Mouse (Mus musculus) gonadal fat pad, adult 2 months (tissue): ENCODE measurements at regions not wholly inside any gene's neighbourhood (a gene's known extent, or its start where the extent isn't known, plus 50 kb on each side); places are given as distances from the start of the nearest gene placed in this dataset.

Experiments used
- DNase-seq: peaks from one replicate; pipeline ENCODE4 v3.0.0-alpha.2; 2012; ENCODE audit warnings: low read depth

DNA sequence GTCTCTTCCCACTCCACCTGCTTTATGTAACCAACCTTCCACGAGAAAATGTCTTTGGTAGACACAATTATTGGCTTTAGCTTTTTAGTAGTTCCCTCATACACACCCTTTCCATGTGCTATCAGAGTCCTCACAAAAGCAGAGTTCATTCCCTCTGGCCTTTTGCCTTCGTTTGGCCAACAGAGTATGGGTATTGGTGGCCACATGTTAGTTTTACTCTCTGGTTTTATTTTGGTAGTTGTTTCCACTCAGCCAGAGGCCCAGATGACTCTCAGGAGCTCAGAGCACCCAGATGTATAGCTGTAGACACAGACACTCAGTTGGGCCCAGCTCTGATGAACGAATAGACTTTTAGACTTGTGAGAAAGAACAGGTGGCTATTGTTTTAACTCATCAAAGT lies 286.4 kb downstream of the Pten start:
- no peak for DNase-seq

DNA sequence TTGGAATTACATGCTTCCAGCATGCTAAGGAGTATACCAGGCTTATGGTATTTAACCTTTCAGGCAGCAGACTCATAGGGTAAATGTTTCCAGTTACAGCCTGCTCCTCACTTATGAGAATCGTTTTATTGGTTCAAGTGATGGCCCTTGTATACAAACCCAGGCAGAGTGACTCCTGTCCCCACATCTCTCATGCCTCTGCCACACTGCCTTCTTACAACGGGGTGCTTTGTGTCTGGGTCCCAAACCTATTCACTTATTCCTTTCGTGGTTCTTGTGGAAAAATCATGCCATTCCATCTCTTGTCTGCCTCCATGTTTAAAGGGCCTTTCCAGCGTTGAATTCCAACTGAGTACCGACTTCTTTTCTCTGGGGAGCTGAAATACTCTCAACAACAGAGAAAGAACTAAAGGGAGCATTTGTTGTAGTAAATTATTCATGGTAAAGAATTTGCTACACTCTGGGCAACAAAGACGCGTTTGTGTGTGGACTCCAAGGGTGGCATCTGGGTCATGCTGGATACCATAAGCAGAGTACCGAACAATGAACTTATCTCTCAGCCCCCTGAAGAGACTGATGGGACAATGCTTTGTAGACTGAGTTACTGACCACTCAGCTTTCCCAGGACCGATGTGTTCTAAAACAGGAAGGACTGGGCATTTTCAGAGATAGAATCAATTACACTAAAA lies 291.6 kb downstream of the Pten start:
- DNase-seq: no peak

DNA sequence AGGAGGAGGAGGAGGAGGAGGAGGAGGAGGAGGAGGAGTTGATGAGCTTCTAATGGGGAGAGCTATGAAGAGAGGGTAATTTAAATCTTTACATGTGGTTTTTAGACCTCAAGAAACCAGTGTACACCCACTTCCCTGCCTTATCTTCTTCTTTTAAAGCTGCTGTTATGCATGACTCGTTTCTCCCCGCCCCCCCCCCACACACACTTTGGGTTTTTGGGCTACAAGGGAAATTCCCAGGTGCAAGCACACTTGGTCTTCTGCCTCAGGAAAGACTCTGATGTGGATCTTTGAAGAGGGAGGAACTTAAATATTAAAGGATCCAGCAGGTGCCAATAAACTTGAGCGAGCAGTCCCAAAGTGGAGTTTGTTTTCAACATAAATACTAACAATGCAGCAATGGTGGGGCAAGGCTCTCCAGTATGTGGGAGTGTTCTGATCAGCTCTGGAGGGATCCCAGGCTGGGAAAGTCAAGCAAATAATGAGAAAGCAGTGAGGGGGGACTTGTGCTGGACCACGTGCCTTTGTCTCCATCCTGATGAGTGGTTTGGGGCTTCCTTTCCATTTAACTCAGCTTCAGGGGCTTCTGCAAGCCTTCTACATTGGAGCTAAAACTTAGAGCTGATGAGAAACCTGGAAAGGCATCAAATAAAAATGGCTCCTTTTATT lies 296.0 kb downstream of the Pten start:
- no peak for DNase-seq

DNA sequence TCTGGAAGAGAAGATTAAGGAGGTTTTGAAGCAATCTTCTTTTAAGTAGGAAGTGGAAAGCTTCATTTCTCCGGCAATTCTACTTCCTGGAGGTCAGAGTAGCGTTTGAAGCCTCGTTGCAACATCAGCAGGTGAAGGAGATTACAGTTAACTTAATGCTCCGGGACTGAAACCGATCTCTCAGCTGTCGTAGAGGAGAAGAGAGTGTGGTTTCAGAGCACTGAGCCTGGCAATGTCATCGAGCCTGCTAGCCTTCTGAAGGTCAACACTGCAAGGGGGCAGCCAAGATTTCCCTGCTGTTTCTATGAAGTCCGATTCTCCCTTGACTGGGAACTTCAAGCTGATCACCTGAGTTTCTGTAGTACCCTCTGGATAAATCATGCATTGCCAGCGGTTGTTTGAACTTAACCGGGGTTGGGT lies 299.1 kb downstream of the Pten start:
- DNase-seq: no peak

DNA sequence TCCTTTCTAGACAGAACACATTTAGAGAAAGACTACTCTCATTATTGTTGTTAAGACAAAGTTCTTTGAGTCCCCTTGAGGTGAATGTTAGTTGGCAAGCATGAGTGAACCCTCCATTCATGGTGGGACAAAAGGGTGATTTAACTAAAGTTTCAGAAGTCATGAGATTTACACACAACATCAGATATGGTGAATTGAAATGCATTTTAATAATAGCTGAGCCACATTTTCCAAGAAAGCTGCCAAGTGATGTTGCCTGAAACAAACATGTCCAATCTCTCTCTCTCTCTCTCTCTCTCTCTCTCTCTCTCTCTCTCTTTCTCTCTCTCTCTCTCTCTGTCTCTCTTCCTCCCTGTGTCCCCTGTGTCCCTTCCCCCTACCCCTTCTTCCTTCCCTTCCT lies 303.7 kb downstream of the Pten start:
- no peak for DNase-seq

DNA sequence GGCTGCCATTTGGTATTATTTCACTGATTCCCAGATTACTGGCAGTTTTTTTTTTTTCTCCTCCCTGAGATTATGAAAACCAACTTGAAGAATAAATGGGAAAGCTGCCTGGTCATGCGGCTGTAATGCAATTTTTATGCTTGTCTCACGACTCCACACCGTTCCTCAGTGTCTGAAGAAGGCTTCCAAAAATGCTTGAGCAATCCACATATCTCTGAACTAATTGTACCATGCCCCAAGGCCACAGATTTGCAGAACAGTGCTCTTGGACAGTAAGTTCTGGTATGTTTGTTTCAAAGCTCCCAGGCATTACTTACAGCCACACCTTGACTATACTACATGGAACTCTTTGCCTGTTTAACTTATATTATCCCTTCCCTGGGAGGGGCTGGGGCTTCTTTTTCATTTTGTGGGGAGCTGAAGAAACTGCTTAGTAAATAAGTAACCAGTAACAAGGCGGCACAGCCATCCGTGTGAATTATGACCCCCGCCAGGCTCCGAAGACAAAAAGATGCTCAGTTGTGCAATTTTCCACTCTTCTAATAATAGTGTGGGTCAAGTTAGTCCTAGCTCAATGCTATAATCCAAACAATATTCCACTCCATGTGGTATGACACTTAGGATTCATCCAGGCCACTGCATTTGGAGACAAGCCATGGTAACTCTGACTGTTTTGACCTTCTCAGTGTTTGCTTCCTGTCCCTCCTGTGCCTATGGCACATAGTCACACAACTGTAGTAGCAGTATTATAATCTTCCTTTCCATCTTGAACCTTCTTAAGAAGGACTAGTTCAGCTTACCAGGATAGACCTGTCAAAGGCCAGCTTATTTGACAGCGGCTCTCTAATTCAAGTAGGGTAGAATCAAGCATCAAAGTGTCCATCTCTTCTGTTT lies 305.1 kb downstream of the Pten start:
- peak; percentile 63 for DNase-seq

DNA sequence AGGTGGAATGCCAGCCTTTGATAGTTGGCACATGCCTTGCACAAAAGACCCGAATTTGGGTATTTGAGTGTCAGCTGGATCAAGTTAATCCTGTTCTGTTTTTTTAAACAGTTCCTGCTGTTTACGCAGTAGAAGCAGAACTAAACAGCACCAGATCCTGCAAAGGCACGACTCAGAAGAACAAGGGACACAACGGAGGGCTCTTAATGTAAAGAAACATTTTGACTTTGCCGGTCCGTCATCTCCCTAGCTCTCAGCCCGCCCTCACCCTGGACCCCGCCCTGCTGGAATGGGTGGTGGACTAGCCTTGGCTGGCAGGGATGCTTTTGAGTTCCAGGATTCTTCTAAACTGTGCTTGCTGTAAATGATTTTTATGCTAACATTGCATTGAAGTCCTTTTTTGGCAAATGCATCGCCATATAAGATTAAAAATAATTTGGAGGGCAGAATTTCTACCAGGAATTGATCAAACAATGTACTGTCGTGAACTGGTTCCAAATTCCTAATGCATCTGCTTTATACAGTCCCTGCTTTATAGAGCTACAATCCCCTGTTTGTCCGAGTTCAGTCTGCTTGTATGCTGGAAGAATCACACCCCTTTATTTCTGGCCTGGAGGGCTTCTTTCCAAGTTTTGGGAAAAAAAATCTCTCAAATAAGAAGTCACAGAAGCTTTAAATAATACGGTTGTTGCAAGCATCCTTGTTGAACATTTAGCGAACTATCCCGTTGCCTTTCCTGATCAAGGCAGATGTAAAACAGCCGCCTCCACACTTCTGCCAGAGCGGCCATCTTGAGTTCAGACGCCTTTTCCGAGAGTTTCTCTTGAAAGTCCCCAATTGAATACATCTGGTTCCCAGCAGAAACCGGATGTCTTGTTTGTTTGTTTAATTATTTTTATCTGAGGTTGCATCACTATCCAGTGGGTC lies 308.2 kb downstream of the Pten start:
- DNase-seq: no peak

DNA sequence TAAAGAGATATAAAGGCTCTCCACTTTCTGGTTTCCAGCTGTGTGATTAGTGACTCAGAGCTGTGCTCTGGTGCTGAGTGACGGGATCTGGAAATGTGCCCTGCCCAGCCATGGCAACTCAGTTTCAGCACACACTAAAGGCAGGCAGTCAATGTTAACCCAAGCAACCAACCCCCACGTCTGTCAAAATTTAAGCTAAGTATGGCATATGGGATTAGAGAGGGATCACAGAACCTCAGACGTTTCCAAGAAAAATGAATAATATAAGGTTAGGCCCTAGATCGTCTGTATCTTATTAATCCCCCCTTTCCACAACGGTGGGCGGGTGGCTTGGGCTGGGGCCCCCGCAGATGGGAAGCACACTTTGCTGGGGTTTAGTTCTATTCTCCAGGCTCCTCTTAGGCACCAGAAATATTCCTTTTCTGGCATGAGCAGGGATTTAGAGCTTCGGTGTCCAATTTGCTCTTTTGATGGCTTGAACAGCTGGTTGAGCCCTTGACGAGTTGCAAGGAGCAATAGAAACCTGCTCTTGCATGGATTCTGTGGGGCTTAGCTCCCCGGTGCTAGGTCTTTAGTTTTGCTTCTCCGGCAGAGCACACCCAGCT lies 311.2 kb downstream of the Pten start:
- no peak for DNase-seq

DNA sequence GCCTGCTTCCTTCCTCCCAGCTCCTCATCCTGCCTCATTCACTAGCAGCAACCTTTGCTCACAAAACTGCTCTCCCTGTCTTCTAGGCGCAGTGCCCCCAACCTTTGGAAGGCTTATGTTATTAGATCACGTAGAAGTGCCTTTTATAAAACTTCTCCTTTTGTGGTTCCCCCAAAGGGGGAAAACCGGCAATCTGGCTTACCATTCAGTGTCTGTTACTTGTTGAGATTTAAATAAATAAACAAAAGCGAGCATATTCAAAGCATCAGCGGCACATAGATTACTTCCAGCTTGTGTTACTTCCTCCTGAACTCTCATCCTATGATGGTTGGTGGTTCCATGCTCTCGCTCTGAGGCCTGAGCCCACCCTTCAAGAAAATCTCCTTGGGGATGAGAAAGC lies 312.5 kb downstream of the Pten start:
- DNase-seq: no peak

DNA sequence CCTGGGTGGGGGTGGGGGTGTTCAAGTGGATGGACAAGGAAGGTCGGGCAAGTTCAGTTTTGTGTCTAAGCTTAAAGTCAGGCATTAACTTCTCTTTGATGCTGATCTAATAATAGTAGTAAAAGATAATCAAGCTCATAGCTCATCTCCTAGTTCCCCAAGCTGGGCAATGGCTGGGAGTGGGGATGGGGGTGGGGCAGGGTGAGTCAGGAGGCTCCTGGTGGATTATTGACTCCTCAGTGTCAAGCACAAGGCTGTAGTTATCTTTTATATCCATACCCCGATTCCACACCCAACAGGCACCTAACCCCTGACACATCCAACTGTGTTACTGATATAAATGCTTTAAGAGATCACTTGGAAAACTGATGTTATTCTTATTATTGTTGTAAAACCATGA lies 315.0 kb downstream of the Pten start:
- no peak for DNase-seq

DNA sequence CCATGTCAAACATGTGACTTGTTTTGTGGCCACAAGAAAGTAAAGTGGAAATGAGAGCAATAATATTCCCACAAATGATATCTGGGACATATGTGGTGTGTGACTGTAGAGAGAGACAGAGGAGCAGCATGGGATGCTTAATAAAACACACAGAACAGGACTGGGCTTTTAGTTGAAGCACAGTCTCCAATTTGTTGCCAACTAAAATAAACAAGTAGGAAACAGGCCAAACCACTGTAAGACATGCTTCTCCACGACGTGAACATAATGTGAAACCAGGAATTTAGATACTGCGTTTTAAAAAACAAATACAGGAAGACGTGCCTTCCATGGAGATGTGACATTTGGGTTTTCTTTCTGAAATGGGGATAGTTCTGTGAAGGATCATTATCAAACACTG lies 317.2 kb downstream of the Rnls start:
- no peak for DNase-seq

DNA sequence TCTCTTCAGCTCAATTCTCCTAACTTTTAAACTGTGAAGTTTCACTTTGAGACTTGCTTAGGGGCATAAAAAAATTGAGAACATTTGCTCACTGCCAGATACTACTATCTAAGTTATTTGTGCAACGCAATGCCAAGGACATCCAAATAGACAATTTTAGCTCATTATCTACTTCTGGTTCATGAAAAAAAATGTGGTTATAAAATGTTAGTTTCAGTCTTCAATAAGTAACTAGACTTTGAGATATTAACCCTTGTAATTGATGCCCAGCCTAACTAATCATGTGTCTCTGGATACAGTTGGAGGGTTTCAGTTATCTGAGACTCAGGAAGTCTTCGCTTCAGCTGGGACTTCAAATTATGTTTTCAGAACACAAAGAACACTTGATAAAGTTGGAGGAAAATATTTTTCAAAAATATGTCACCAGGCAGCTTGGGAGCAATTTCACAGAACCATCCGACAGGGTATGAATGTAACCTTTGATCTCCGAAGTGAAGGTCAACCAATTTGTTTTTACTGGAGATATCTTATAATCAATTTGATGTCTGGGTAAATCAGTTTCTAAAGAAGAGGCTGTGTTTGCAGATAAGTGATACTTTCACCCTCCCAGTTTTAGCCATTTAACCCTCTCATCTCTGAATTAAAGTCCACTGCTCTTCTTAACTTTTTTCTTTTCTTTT lies 313.3 kb downstream of the Rnls start:
- no peak for DNase-seq

DNA sequence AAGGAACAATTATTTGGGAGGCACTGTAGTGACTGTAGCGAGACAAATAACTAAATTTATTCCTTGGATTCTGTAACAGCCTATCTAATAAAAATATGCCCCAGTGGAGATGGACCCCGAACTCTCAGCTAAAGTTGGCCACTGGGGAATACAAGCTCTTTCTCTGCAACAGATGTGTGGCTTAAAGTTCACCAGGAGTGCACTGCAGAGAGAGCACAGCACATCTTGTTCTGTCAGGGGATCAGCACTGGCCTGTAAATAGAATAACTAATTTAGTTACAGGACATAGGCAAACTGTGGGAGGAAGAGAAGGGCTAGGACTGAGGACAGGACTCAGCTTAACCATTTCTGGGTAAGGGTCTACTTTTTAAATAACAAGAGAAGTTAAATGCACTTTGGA lies 312.1 kb downstream of the Rnls start:
- no peak for DNase-seq

DNA sequence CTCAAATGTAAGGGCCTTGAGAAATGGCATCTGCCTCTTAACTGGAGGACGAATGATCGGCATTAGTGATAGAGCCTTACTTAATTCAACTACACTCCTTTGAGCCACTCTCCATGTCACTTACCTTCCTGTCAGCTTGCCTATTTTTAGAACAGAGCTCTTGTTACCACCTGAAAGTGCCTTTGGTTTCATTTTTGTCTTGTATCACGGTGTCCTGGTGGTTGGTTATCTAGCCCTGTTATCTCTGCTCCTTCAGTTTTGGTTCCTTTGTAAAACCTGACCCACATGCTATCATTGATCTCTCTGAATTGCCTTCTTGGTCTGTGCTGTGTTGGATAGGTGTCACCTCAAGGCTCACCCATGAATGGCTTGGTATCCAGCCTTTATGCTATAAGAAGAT lies 310.6 kb downstream of the Rnls start:
- no peak for DNase-seq

DNA sequence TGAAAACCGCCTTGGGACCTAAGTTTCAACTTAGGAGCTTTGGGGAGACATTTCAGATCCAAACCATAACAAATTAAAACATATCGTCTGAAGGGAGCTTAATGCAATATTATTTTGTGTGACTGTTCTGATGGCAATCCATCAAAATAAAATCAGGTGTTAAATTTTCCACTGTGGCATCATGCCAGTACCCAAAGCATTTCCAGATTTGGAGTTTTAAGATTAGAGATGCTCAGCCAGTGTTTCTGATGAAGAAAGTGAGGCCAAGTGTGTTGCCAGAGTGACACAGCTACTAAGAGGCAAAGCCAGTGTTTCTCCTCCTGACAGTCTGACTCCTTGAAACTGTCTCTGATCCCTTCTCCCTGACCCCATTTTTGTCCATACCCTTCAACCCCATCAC lies 308.7 kb downstream of the Rnls start:
- no peak for DNase-seq

DNA sequence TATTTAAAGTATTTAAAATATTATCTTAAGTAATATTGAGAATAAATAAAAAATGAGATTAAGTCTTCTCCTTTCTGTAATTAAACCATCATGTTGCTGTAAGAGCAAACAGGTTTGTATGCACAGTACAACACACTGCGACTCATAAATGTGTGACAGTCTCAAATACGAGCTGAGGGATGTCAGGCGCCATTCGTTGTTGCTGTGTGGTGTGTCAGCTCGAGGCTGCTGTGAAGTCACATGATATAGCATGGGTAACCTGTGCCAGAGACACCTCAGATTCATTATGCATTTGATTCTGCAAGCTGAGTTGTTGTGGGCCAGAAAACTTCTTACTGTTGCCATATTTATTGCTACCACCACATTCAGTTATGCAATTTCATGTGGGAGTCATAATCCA lies 307.4 kb downstream of the Rnls start:
- DNase-seq: no peak
